13 mouse cellular contexts compared by ENCODE assay signal in genomic region chr5:145189416-145189815, GRCm38 (mm10). TPM values are rescaled to one million over a fixed set of nuclear protein-coding genes. Genes with fewer than 3 reads are reported as not detected.
A peak's percentile ranks its signal among the peaks of the same experiment; 100 is the strongest.
DNase-seq lines count a peak whose midpoint lies in the region; ATAC-seq and TF ChIP-seq lines count a peak whose summit lies in the region.
"Had no signal": no experiment of that assay in that cellular context is flagged by ENCODE, and none has a peak within 500 bp of the region (broad histone marks: within the 10 kb centered on the region; RNA-seq: fewer than 3 reads in every experiment).

No protein-coding gene starts in this region.

- peaks cover 10 to 17% of the 10 kb centered on the region in 2 experiments for H3K4me1 ChIP-seq in heart, embryonic 14.5 days (ENCODE audit: control insufficient read depth in 2 of 2, insufficient read depth in 2 of 2, low read length in 2 of 2)
- H3K4me1 ChIP-seq in neural tube, embryonic 12.5 days: peaks cover 16% of the 10 kb centered on the region
- peaks cover 28% of the 10 kb centered on the region for H3K4me1 ChIP-seq in neural tube, embryonic 15.5 days
- 0 out of 2 replicates have a peak, but pooled peaks cover 5% of the 10 kb centered on the region for H3K4me1 ChIP-seq in intestine, postnatal 0 days (replicated peaks; ENCODE audit: control insufficient read depth, insufficient read depth, low read length)

- intact Hi-C loops in heart, postnatal 10 days (cut with DNase I): no loop called here

- DNase-seq in heart, postnatal 10 days: no peak
- DNase-seq in spleen, postnatal 4 days (ENCODE audit: low spot score in 2 of 2): no peak
- DNase-seq in kidney, adult 8-10 months: no peak
- DNase-seq: kidney, postnatal 4 days; lung, postnatal 4 days; thymus, adult 18-20 months had no signal

- H3K79me2 ChIP-seq in myocyte (ENCODE audit: control insufficient read depth, insufficient read depth): peaks cover 52% of the 10 kb centered on the region

- no peak for ATAC-seq in heart, embryonic 14.5 days (ENCODE audit: insufficient number of reproducible peaks, insufficient read depth, low FRiP score, low read depth)
- ATAC-seq in neural tube, embryonic 12.5 days (ENCODE audit: low FRiP score, low read depth): no peak
- ATAC-seq in neural tube, embryonic 15.5 days (ENCODE audit: low FRiP score): no peak
- no peak for ATAC-seq in intestine, postnatal 0 days
- ATAC-seq: activated CD4-positive, CD25-positive, alpha-beta regulatory T cell, adult 4 months; forebrain, embryonic 15.5 days had no signal

- peaks cover 56% of the 10 kb centered on the region for H3K36me3 ChIP-seq in heart, embryonic 14.5 days (ENCODE audit: control insufficient read depth, insufficient read depth, low read length)
- peaks cover 42% of the 10 kb centered on the region for H3K36me3 ChIP-seq in neural tube, embryonic 12.5 days
- H3K36me3 ChIP-seq in neural tube, embryonic 15.5 days: peaks cover 45% of the 10 kb centered on the region
- peaks cover 32% of the 10 kb centered on the region for H3K36me3 ChIP-seq in intestine, postnatal 0 days (ENCODE audit: control insufficient read depth, insufficient read depth)
- peaks cover 14% of the 10 kb centered on the region for H3K36me3 ChIP-seq in myocyte (ENCODE audit: control insufficient read depth, insufficient read depth)

- H3K27me3 ChIP-seq in heart, embryonic 14.5 days (ENCODE audit: control insufficient read depth, insufficient read depth, low read length): no peaks in the 10 kb centered on the region
- no peaks in the 10 kb centered on the region for H3K27me3 ChIP-seq in neural tube, embryonic 12.5 days (replicated peaks)
- H3K27me3 ChIP-seq in neural tube, embryonic 15.5 days (replicated peaks): no peaks in the 10 kb centered on the region
- H3K27me3 ChIP-seq in intestine, postnatal 0 days (replicated peaks; ENCODE audit: control insufficient read depth, insufficient read depth, low read length): no peaks in the 10 kb centered on the region
- no peaks in the 10 kb centered on the region for H3K27me3 ChIP-seq in myocyte (ENCODE audit: control insufficient read depth, insufficient read depth, insufficient read length)
- H3K27me3 ChIP-seq: forebrain, embryonic 15.5 days had no signal

- peak overlapping the region; percentile 90 for H3K4me2 ChIP-seq in heart, embryonic 14.5 days (ENCODE audit: low read length)
- H3K4me2 ChIP-seq in neural tube, embryonic 12.5 days (replicated peaks): peak overlapping the region; percentile 85
- H3K4me2 ChIP-seq in neural tube, embryonic 15.5 days: no peak overlapping the region
- H3K4me2 ChIP-seq in intestine, postnatal 0 days (replicated peaks; ENCODE audit: low read depth): peak overlapping the region; percentile 74
- H3K4me2 ChIP-seq in myocyte (ENCODE audit: low read depth): peak overlapping the region; percentile 96

- no peak overlapping the region for H3ac ChIP-seq in myocyte (ENCODE audit: control insufficient read depth, insufficient read length)

- no peaks in the 10 kb centered on the region for H3K9me3 ChIP-seq in heart, embryonic 14.5 days (ENCODE audit: control insufficient read depth, low read length)
- no peaks in the 10 kb centered on the region for H3K9me3 ChIP-seq in neural tube, embryonic 12.5 days
- no peaks in the 10 kb centered on the region for H3K9me3 ChIP-seq in neural tube, embryonic 15.5 days (replicated peaks)
- H3K9me3 ChIP-seq in intestine, postnatal 0 days (ENCODE audit: control insufficient read depth): no peaks in the 10 kb centered on the region
- H3K9me3 ChIP-seq: forebrain, embryonic 15.5 days had no signal

- TF ChIP-seq CTCF in intestine, postnatal 0 days (IDR thresholded peaks at IDR 0.05; ENCODE audit: low read depth): no peak

- no peak overlapping the region for H3K27ac ChIP-seq in heart, embryonic 14.5 days (replicated peaks in 1 of 2; ENCODE audit: control insufficient read depth in 1 of 2, insufficient read depth in 1 of 2, low read depth in 2 of 2, low read length in 2 of 2)
- no peak overlapping the region for H3K27ac ChIP-seq in neural tube, embryonic 12.5 days
- H3K27ac ChIP-seq in neural tube, embryonic 15.5 days (replicated peaks): no peak overlapping the region
- no peak overlapping the region for H3K27ac ChIP-seq in intestine, postnatal 0 days (ENCODE audit: low read depth, low read length)
- H3K27ac ChIP-seq: forebrain, embryonic 15.5 days had no signal

- H3K9ac ChIP-seq in heart, embryonic 14.5 days (ENCODE audit: low read length): peak overlapping the region; percentile 99; the same call in 1 of the 2 replicates
- no peak overlapping the region for H3K9ac ChIP-seq in neural tube, embryonic 12.5 days
- no peak overlapping the region for H3K9ac ChIP-seq in neural tube, embryonic 15.5 days (replicated peaks)
- no peak overlapping the region for H3K9ac ChIP-seq in intestine, postnatal 0 days (ENCODE audit: low read depth, low read length)

- TF ChIP-seq POLR2A in myocyte (IDR thresholded peaks at IDR 0.05; ENCODE audit: insufficient read length, low read depth): no peak

- peak overlapping the region in 1 of 2 experiments; percentile 94; a peak in 2 of 4 replicates for H3K4me3 ChIP-seq in heart, embryonic 14.5 days (ENCODE audit: control insufficient read depth in 1 of 2, insufficient read depth in 1 of 2, low read depth in 1 of 2, low read length in 2 of 2)
- no peak overlapping the region for H3K4me3 ChIP-seq in neural tube, embryonic 12.5 days
- H3K4me3 ChIP-seq in neural tube, embryonic 15.5 days (replicated peaks): no peak overlapping the region
- H3K4me3 ChIP-seq in intestine, postnatal 0 days (ENCODE audit: low read depth, low read length): no peak overlapping the region
- peak overlapping the region; percentile 96 for H3K4me3 ChIP-seq in myocyte

- 88% methylated on average over 6 of the region's 6 CpGs for WGBS in heart, embryonic 14.5 days
- WGBS in neural tube, embryonic 12.5 days: 98% methylated on average over 6 of the region's 6 CpGs
- WGBS in neural tube, embryonic 15.5 days: 93% methylated on average over 6 of the region's 6 CpGs
- WGBS in intestine, postnatal 0 days: 71% methylated on average over 6 of the region's 6 CpGs

TF ChIP-seq in myocyte, 11 proteins besides CTCF, POLR2A, EP300 and RAD21:
- no peak for TF ChIP-seq E2F4 (IDR thresholded peaks at IDR 0.05; ENCODE audit: insufficient read depth)
- no peak for TF ChIP-seq CEBPB (IDR thresholded peaks at IDR 0.05; ENCODE audit: insufficient read depth, poor library complexity, severe bottlenecking)
- no peak for TF ChIP-seq TCF3 (IDR thresholded peaks at IDR 0.05; ENCODE audit: insufficient read length, low read depth)
- no peak for TF ChIP-seq MYOG (IDR thresholded peaks at IDR 0.05; ENCODE audit: control insufficient read depth in 1 of 3, insufficient read depth in 1 of 3, insufficient read length in 2 of 3, low read depth in 2 of 3)

RNA-seq across cellular contexts. Expression of gene Atp5j2, which starts 2.4 kb away (rescaled TPM):
- polyA plus RNA-seq in heart, embryonic 14.5 days (2014; fragmentation: Nextera tagmentation; extraction: Ambion mirVana): 1,222 and 1,313 TPM in 2 replicates
- total RNA-seq in heart, postnatal 10 days (2021): 100 to 1,000 TPM; 843 to 872 TPM
- 538 and 555 TPM in 2 replicates for polyA plus RNA-seq in neural tube, embryonic 12.5 days (2016; fragmentation: Nextera tagmentation; extraction: Ambion mirVana)
- 724 and 793 TPM in 2 replicates for polyA plus RNA-seq in neural tube, embryonic 15.5 days (2015; fragmentation: Nextera tagmentation; extraction: Ambion mirVana)
- 765 and 832 TPM in 2 replicates for polyA plus RNA-seq in intestine, postnatal 0 days (2015; fragmentation: Nextera tagmentation; extraction: Ambion mirVana)
- polyA plus RNA-seq in myocyte (2012; fragmentation: generic; extraction: Trizol): 683 TPM

RNA-seq across cellular contexts. Expression of gene Zkscan14, which starts 12.3 kb away (rescaled TPM):
- polyA plus RNA-seq in heart, embryonic 14.5 days (2014; fragmentation: Nextera tagmentation; extraction: Ambion mirVana): 7.4 and 7.8 TPM in 2 replicates
- 1 to 10 TPM; 6.6 to 7.0 TPM for total RNA-seq in heart, postnatal 10 days (2021)
- 12.7 and 13.0 TPM in 2 replicates for polyA plus RNA-seq in neural tube, embryonic 12.5 days (2016; fragmentation: Nextera tagmentation; extraction: Ambion mirVana)
- 12.8 and 14.4 TPM in 2 replicates for polyA plus RNA-seq in neural tube, embryonic 15.5 days (2015; fragmentation: Nextera tagmentation; extraction: Ambion mirVana)
- 6.4 and 9.8 TPM in 2 replicates for polyA plus RNA-seq in intestine, postnatal 0 days (2015; fragmentation: Nextera tagmentation; extraction: Ambion mirVana)
- 5.8 TPM for polyA plus RNA-seq in myocyte (2012; fragmentation: generic; extraction: Trizol)

RNA-seq across cellular contexts. Expression of gene Zkscan5, which starts 14.9 kb away (rescaled TPM):
- 10.2 and 11.1 TPM in 2 replicates for polyA plus RNA-seq in heart, embryonic 14.5 days (2014; fragmentation: Nextera tagmentation; extraction: Ambion mirVana)
- 10 to 100 TPM; 11.4 to 12.1 TPM for total RNA-seq in heart, postnatal 10 days (2021)
- 17.5 and 19.2 TPM in 2 replicates for polyA plus RNA-seq in neural tube, embryonic 12.5 days (2016; fragmentation: Nextera tagmentation; extraction: Ambion mirVana)
- polyA plus RNA-seq in neural tube, embryonic 15.5 days (2015; fragmentation: Nextera tagmentation; extraction: Ambion mirVana): 12.5 and 12.9 TPM in 2 replicates
- polyA plus RNA-seq in intestine, postnatal 0 days (2015; fragmentation: Nextera tagmentation; extraction: Ambion mirVana): 4.1 and 4.6 TPM in 2 replicates
- 5.9 TPM for polyA plus RNA-seq in myocyte (2012; fragmentation: generic; extraction: Trizol)

RNA-seq across cellular contexts. Expression of gene Cpsf4, which starts 22.4 kb away (rescaled TPM):
- polyA plus RNA-seq in heart, embryonic 14.5 days (2014; fragmentation: Nextera tagmentation; extraction: Ambion mirVana): 13.6 and 14.1 TPM in 2 replicates
- 10 to 100 TPM; 13.2 to 13.7 TPM for total RNA-seq in heart, postnatal 10 days (2021)
- polyA plus RNA-seq in neural tube, embryonic 12.5 days (2016; fragmentation: Nextera tagmentation; extraction: Ambion mirVana): 58.5 and 59.5 TPM in 2 replicates
- 49.7 and 50.3 TPM in 2 replicates for polyA plus RNA-seq in neural tube, embryonic 15.5 days (2015; fragmentation: Nextera tagmentation; extraction: Ambion mirVana)
- 23.1 and 23.4 TPM in 2 replicates for polyA plus RNA-seq in intestine, postnatal 0 days (2015; fragmentation: Nextera tagmentation; extraction: Ambion mirVana)
- polyA plus RNA-seq in myocyte (2012; fragmentation: generic; extraction: Trizol): 31.3 TPM

RNA-seq across cellular contexts. Expression of gene Ptcd1, which starts 22.5 kb away (rescaled TPM):
- polyA plus RNA-seq in heart, embryonic 14.5 days (2014; fragmentation: Nextera tagmentation; extraction: Ambion mirVana): 10.6 and 11.2 TPM in 2 replicates
- 10 to 100 TPM; 22.6 to 29.2 TPM for total RNA-seq in heart, postnatal 10 days (2021)
- 20.5 and 21.8 TPM in 2 replicates for polyA plus RNA-seq in neural tube, embryonic 12.5 days (2016; fragmentation: Nextera tagmentation; extraction: Ambion mirVana)
- polyA plus RNA-seq in neural tube, embryonic 15.5 days (2015; fragmentation: Nextera tagmentation; extraction: Ambion mirVana): 18.8 and 21.2 TPM in 2 replicates
- polyA plus RNA-seq in intestine, postnatal 0 days (2015; fragmentation: Nextera tagmentation; extraction: Ambion mirVana): 9.3 and 9.9 TPM in 2 replicates
- polyA plus RNA-seq in myocyte (2012; fragmentation: generic; extraction: Trizol): 16.6 TPM
